ENCODE assay signal across 22 mouse cellular contexts in genomic region chr1:40851286-40851685, GRCm38 (mm10). TPM values are rescaled to one million over a fixed set of nuclear protein-coding genes. Genes with fewer than 3 reads are reported as not detected.
"Had no signal": no experiment of that assay in that cellular context is flagged by ENCODE, and none has a peak within 500 bp of the region (broad histone marks: within the 10 kb centered on the region; RNA-seq: fewer than 3 reads in every experiment).

No protein-coding gene starts in this region.

- H3K9ac ChIP-seq: lung, embryonic 14.5 days; midbrain, embryonic 12.5 days; neural tube, embryonic 13.5 days; neural tube, embryonic 15.5 days had no signal

- H3K27ac ChIP-seq: midbrain, embryonic 10.5 days; midbrain, embryonic 12.5 days; neural tube, embryonic 13.5 days; neural tube, embryonic 15.5 days had no signal

- H3K9me3 ChIP-seq: midbrain, embryonic 10.5 days; midbrain, embryonic 12.5 days; neural tube, embryonic 13.5 days; neural tube, embryonic 15.5 days had no signal

- H3K4me3 ChIP-seq: midbrain, embryonic 10.5 days; midbrain, embryonic 12.5 days; myocyte; neural tube, embryonic 13.5 days; neural tube, embryonic 15.5 days had no signal

- H3K36me3 ChIP-seq: midbrain, embryonic 10.5 days; midbrain, embryonic 12.5 days; neural tube, embryonic 13.5 days; neural tube, embryonic 15.5 days had no signal

- DNase-seq: lung, adult 18-20 months; lung, embryonic 14.5 days; lung, postnatal 10 days; lung, postnatal 4 days; retina, postnatal 1 day; right cerebral cortex, adult 18-20 months; right cerebral cortex, postnatal 25 days; right cerebral cortex, postnatal 4 days; spleen, adult 18-20 months; thymus, adult 18-20 months; thymus, postnatal 14 days; thymus, postnatal 36 days had no signal

- ATAC-seq: midbrain, embryonic 16.5 days had no signal

- H3K4me1 ChIP-seq: midbrain, embryonic 10.5 days; midbrain, embryonic 12.5 days; neural tube, embryonic 13.5 days; neural tube, embryonic 15.5 days had no signal

- H3K27me3 ChIP-seq: midbrain, embryonic 12.5 days; neural tube, embryonic 13.5 days; neural tube, embryonic 15.5 days had no signal

- H3K4me2 ChIP-seq: lung, embryonic 14.5 days; midbrain, embryonic 12.5 days; neural tube, embryonic 13.5 days; neural tube, embryonic 15.5 days had no signal

RNA-seq across cellular contexts. Expression of gene Tmem182, which starts 45.9 kb away (rescaled TPM):
- total RNA-seq: megakaryocyte, adult 5-6 weeks; megakaryocyte-erythroid progenitor cell, adult 5-6 weeks had no signal
- polyA plus RNA-seq: midbrain, embryonic 10.5 days; midbrain, embryonic 12.5 days; small intestine, adult 2 months; stomach, embryonic 14.5 days had no signal
